Mouse (Mus musculus) hindbrain, embryonic 14.5 days (tissue): ENCODE measurements around the gene Gm14685. TPM values are rescaled to one million over a fixed set of nuclear protein-coding genes. Genes with fewer than 3 reads are reported as not detected.
"Not testable (repeated sequence)": the region's sequence is repeated elsewhere in the genome, so short reads cannot be mapped to it uniquely, and the experiment has no call there.

Experiments
- ATAC-seq: fragments of 200-750 bp; cut with Nextera tagmentation; 2 replicates; pipeline ENCODE4 v1.8.0; 2017; ENCODE audit warnings: moderate number of reproducible peaks, mild to moderate bottlenecking, moderate TSS enrichment, moderate library complexity; ENCODE audit not compliant: low FRiP score
- DNase-seq: peaks from one replicate; pipeline ENCODE4 v3.0.0-alpha.2; 2015; ENCODE audit warnings: low spot score
- H3K27ac ChIP-seq: fragments of 300-500 bp; sonication (generic); 2 replicates; pipeline ENCODE4 v1.5.1; 2014; ENCODE audit warnings: mild to moderate bottlenecking, moderate library complexity
- H3K27me3 ChIP-seq: fragments of 300-500 bp; sonication (generic); 2 replicates; pipeline ENCODE4 v1.6.1; 2014; ENCODE audit warnings: mild to moderate bottlenecking, low read length, mixed read lengths; ENCODE audit not compliant: control insufficient read depth, insufficient read depth
- H3K36me3 ChIP-seq: fragments of 300-500 bp; sonication (generic); replicated peaks from 2 replicates; pipeline ENCODE4 v1.6.1; 2014; ENCODE audit not compliant: control insufficient read depth, insufficient read depth
- H3K4me1 ChIP-seq: fragments of 300-500 bp; sonication (generic); replicated peaks from 2 replicates; pipeline ENCODE4 v1.6.1; 2014; ENCODE audit warnings: antibody characterized with exemption, low read length, mixed read lengths; ENCODE audit not compliant: control insufficient read depth, insufficient read depth
- H3K4me2 ChIP-seq: fragments of 300-500 bp; sonication (generic); replicated peaks from 2 replicates; pipeline ENCODE4 v1.6.1; 2014; ENCODE audit warnings: mild to moderate bottlenecking, moderate library complexity
- H3K4me3 ChIP-seq: fragments of 300-500 bp; sonication (generic); replicated peaks from 2 replicates; pipeline ENCODE4 v1.5.1; 2014; ENCODE audit warnings: mild to moderate bottlenecking, low read length
- H3K9ac ChIP-seq: fragments of 300-500 bp; sonication (generic); 2 replicates; pipeline ENCODE4 v1.6.1; 2014
- H3K9me3 ChIP-seq: fragments of 300-500 bp; sonication (generic); 2 replicates; pipeline ENCODE4 v1.6.1; 2016; ENCODE audit warnings: low read length; ENCODE audit not compliant: control insufficient read depth
- WGBS: fragments of 180-500 bp; shearing (Covaris S2); extraction: QIAGEN DNeasy Blood & Tissue Kit; methylation state at CpG from one replicate; pipeline ENCODE4 v1.1.7; 2014; 5-methylcytosine and 5-hydroxymethylcytosine counted together
- polyA plus RNA-seq: library from polyadenylated mRNA; unstranded; fragments of >200 nt; fragmentation: Nextera tagmentation; extraction: Ambion mirVana; gene quantifications from 2 replicates; pipeline ENCODE4 v1.2.1, GENCODE M21; 2014

Gene Gm14685
- polyA plus RNA-seq = 0.31 and 0.80 TPM in 2 replicates

GRCm38 (mm10) chrX:73116747-73117146 is at the start of gene Gm14685:
Gm14685 (plus strand) TSS chrX:73117047.
- not testable (repeated sequence) for H3K4me3 ChIP-seq, H3K27ac ChIP-seq, H3K9ac ChIP-seq, H3K36me3 ChIP-seq, H3K27me3 ChIP-seq, H3K4me2 ChIP-seq, H3K9me3 ChIP-seq, DNase-seq, ATAC-seq, H3K4me1 ChIP-seq
- no CpG with 5 or more reads among the region's 7 CpGs for WGBS

DNA sequence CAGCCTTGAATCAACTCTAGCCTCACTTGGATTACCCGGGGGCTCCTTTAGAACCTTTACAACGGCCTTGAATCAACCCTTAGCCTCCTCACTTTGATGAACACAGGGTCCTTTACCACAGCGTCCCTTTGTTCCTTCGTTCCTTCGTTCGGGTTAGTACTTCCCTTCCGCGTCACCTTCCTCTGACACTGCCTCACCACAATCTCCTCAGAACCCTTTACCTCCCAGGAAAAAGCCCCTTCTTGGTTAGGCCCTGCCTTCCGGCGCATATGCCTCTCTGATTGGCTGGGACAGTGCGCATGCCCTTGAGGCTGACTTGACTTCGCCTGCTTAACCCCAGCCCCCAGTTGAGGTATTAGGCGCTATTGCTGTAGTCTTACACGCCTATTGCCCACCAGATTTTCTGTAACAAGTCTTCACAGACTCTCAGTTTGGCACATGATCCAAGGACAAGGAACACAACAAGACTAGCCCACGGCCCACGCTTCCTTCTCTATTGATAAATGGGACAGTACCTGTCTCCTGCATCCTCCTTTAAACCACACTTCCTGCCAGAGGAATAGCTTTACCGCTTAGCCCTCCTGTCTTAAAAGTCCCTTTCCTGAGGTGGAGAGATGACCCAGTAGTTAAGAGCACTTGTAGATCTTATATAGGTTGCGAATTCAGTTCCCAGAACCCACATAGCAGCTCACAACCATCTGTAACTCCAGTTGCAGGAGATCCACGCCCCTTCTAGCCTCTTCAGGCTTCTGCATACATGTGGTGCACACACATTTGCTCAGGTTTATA is 34.4 kb upstream of the Gm14685 start, which contains the start of gene Xlr4a:
Gene Xlr4a (minus strand): TSS at position 212 of the 789 bp plus-strand sequence.
- ATAC-seq, H3K27me3 ChIP-seq, H3K4me2 ChIP-seq, H3K9ac ChIP-seq, H3K27ac ChIP-seq, DNase-seq, H3K9me3 ChIP-seq, H3K4me1 ChIP-seq, H3K4me3 ChIP-seq, H3K36me3 ChIP-seq: not testable (repeated sequence)
- 83% methylated on average over 17 of the region's 19 CpGs for WGBS

DNA sequence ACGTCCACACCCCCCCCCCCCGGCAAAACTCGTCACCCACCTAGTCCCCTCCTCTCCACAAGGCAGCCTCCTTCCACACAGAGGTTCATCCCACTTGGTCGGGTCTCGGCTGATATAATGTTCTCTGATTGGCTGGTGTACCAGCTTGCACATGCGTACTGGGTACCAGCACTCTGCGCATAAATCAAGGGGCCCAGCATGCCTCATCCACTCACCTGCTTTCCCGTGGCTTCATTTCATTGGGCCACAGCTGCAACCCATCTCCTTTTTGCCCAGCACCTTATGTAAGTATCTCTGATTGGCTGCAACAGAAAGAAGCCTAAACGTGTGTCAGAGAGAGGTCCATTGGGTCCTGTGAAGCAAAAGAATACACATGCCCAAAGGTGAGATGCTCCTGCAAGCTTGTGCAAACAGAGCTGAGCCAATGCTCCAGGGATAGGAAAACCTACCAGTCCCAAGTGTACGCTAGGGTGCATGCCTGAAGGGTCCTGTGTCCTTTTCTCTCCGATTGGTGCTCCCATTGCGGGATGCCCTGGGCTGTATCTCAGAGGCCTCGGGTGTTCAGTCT is 19.8 kb upstream of the Gm14685 start, which contains the start of gene Xlr3a:
Gene Xlr3a (minus strand): TSS at position 155 of the 568 bp plus-strand sequence.
- H3K4me3 ChIP-seq, H3K9me3 ChIP-seq, H3K4me1 ChIP-seq, H3K27me3 ChIP-seq, H3K36me3 ChIP-seq, ATAC-seq, DNase-seq, H3K27ac ChIP-seq, H3K9ac ChIP-seq, H3K4me2 ChIP-seq: not testable (repeated sequence)
- WGBS = 74% methylated on average over 12 of the region's 13 CpGs

DNA sequence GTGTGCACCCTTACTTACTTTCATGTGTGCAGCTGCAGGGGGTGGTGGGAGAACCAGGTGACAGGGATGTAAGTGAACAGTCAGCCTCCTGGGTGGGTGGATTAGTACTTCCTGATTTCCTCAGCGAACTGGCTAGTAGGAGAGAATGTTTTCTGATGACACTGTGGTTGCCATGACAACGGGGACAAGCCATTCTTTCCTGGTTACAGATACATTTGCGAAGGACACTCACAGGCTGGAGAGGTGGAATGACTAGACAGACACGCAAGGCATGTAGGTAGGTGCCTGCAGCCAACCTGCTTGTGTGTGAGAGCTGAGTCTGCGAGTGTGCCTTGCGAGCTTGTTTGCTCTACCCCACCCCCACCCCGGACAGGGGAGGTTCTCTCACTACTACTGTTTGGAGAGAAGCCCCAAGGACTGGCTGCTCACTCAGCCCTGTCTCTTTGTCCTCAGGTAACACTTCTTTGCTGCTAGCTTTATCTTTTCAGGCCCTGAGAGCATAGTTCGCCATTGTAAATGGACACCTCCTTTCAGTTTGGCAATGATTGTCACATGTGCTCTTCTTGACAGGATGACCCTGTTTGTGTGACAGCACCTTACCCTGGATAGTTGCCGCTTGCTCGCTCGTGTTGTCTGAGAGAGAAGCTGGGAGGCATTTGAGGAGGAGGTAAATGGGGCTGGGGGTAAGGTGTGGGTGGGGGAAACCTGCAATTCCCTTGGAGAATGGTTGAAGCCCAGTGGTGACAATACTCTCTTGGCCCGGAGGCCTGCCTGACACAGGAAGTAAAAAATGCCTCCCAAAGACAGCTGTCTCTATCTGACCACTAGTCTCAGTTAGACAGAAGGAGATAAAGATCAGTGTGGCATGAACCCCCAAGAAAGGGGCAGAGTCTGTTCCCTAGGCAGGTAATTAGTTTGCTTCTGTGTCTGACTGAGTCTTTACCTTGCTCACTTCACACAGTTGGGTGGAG is 6.3 kb downstream of the Gm14685 start:
- not testable (repeated sequence) for H3K4me3 ChIP-seq, H3K4me2 ChIP-seq, H3K27me3 ChIP-seq, H3K4me1 ChIP-seq, H3K27ac ChIP-seq, H3K36me3 ChIP-seq, DNase-seq, H3K9me3 ChIP-seq, H3K9ac ChIP-seq
- no CpG with 5 or more reads among the region's 12 CpGs for WGBS
- peak; percentile 71; the same call in 1 of the 2 replicates for ATAC-seq

DNA sequence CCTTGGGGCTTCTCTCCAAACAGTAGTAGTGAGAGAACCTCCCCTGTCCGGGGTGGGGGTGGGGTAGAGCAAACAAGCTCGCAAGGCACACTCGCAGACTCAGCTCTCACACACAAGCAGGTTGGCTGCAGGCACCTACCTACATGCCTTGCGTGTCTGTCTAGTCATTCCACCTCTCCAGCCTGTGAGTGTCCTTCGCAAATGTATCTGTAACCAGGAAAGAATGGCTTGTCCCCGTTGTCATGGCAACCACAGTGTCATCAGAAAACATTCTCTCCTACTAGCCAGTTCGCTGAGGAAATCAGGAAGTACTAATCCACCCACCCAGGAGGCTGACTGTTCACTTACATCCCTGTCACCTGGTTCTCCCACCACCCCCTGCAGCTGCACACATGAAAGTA is 26.4 kb downstream of the Gm14685 start:
- not testable (repeated sequence) for H3K27ac ChIP-seq, H3K36me3 ChIP-seq, H3K27me3 ChIP-seq, H3K4me2 ChIP-seq, H3K4me3 ChIP-seq, H3K4me1 ChIP-seq, H3K9me3 ChIP-seq, DNase-seq, H3K9ac ChIP-seq
- no CpG with 5 or more reads among the region's 7 CpGs for WGBS
- peak; percentile 72; the same call in 1 of the 2 replicates for ATAC-seq

DNA sequence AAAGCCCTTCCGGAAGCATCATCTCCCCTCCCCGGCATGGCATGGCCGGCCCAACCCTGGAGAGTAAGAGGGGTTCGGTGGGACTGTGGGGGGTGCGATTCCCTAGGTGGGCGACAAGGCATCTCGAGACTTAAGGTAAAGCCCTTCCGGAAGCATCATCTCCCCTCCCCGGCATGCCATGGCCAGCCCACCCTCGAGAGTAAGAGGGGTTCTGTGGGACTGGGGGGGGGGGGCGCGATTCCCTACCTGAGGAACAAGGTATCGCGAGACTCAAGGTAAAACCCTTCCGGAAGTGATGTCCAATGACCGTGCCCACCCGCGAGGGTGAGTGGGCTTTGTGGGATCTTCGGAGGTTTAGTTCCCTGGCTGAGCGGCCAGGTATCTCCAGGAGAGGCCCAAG is 31.6 kb downstream of the Gm14685 start, which contains the start of gene Xlr5b:
Gene Xlr5b (plus strand): TSS at position 301 of the 400 bp plus-strand sequence.
- not testable (repeated sequence) for H3K4me3 ChIP-seq, DNase-seq, H3K36me3 ChIP-seq, H3K9me3 ChIP-seq, ATAC-seq, H3K4me2 ChIP-seq, H3K27ac ChIP-seq, H3K27me3 ChIP-seq, H3K4me1 ChIP-seq, H3K9ac ChIP-seq
- WGBS = no CpG with 5 or more reads among the region's 20 CpGs

GRCm38 (mm10) chrX:73149350-73149749 is 32.5 kb downstream of the Gm14685 start, which contains the start of gene DXBay18:
DXBay18 (minus strand) TSS chrX:73149450.
- not testable (repeated sequence) for H3K36me3 ChIP-seq, H3K27me3 ChIP-seq, H3K4me1 ChIP-seq, H3K27ac ChIP-seq, H3K9me3 ChIP-seq, ATAC-seq, H3K4me3 ChIP-seq, H3K9ac ChIP-seq, H3K4me2 ChIP-seq, DNase-seq
- WGBS = no CpG with 5 or more reads among the region's 7 CpGs

- not testable (repeated sequence) for H3K4me1 ChIP-seq, H3K9ac ChIP-seq, H3K36me3 ChIP-seq, H3K9me3 ChIP-seq, ATAC-seq, H3K4me2 ChIP-seq, DNase-seq, H3K4me3 ChIP-seq, H3K27ac ChIP-seq, H3K27me3 ChIP-seq
- 76% methylated on average over 7 of the region's 15 CpGs for WGBS
Measured at GRCm38 (mm10) chrX:73176889-73177288, 60.0 kb downstream of the Gm14685 start, which contains the start of gene Spin2d. Spin2d (minus strand) TSS chrX:73176989.
